Mouse (Mus musculus) forebrain, embryonic 14.5 days (tissue): ENCODE data around the gene Dnah17. TPM values are rescaled to one million over a fixed set of nuclear protein-coding genes. Genes with fewer than 3 reads are reported as not detected.
A peak's percentile ranks its signal among the peaks of the same experiment; 100 is the strongest.

Experiments
- ATAC-seq: fragments of 200-750 bp; cut with Nextera tagmentation; 2 replicates; pipeline ENCODE4 v1.8.0; 2017; ENCODE audit warnings: mild to moderate bottlenecking, moderate library complexity
- DNase-seq: peaks from one replicate; pipeline ENCODE4 v3.0.0-alpha.2; 2015; ENCODE audit warnings: low spot score
- H3K27ac ChIP-seq: fragments of 300-500 bp; sonication (generic); 2 replicates; pipeline ENCODE4 v1.5.1; 2014; ENCODE audit warnings: low read depth, mild to moderate bottlenecking, control low read depth, low read length, moderate library complexity
- H3K27me3 ChIP-seq: fragments of 300-500 bp; sonication (generic); replicated peaks from 2 replicates; pipeline ENCODE4 v1.6.1; 2014; ENCODE audit warnings: low read length, control low read depth, mixed read lengths; ENCODE audit not compliant: control insufficient read depth, insufficient read depth
- H3K36me3 ChIP-seq: fragments of 300-500 bp; sonication (generic); 2 replicates; pipeline ENCODE4 v1.6.1; 2014; ENCODE audit warnings: low read length, control low read depth; ENCODE audit not compliant: control insufficient read depth, insufficient read depth
- H3K4me1 ChIP-seq: fragments of 300-500 bp; sonication (generic); 2 replicates; pipeline ENCODE4 v1.6.1; 2014; ENCODE audit warnings: antibody characterized with exemption, low read length, control low read depth; ENCODE audit not compliant: control insufficient read depth, insufficient read depth
- H3K4me2 ChIP-seq: fragments of 300-500 bp; sonication (generic); 2 replicates; pipeline ENCODE4 v1.6.1; 2014; ENCODE audit warnings: mild to moderate bottlenecking, control low read depth, low read length
- H3K4me3 ChIP-seq: fragments of 300-500 bp; sonication (generic); 2 replicates; pipeline ENCODE4 v1.5.1; 2014; ENCODE audit warnings: low read depth, low read length, control low read depth
- H3K9ac ChIP-seq: fragments of 300-500 bp; sonication (generic); 2 replicates; pipeline ENCODE4 v1.6.1; 2014; ENCODE audit warnings: mild to moderate bottlenecking, low read length, control low read depth, moderate library complexity
- H3K9me3 ChIP-seq: fragments of 300-500 bp; sonication (generic); replicated peaks from 2 replicates; pipeline ENCODE4 v1.6.1; 2016; ENCODE audit warnings: low read length, control low read depth, mixed read lengths; ENCODE audit not compliant: control insufficient read depth
- WGBS: fragments of 180-500 bp; shearing (Covaris S2); extraction: QIAGEN DNeasy Blood & Tissue Kit; methylation state at CpG from one replicate; pipeline ENCODE4 v1.1.7; 2014; 5-methylcytosine and 5-hydroxymethylcytosine counted together
- polyA plus RNA-seq: library from polyadenylated mRNA; unstranded; fragments of >200 nt; fragmentation: Nextera tagmentation; extraction: Ambion mirVana; gene quantifications from 2 replicates; pipeline ENCODE4 v1.2.1, GENCODE M21; 2014

The Dnah17 gene
- polyA plus RNA-seq, 1 experiment from 2014 or later = 0.08 TPM

GRCm38 (mm10) chr11:118035068-118035467, 95.4 kb downstream of the Dnah17 start:
- Histone ChIP-seq H3K36me3 (no peaks in the 10 kb centered on the region), H3K27ac (no peak overlapping the region), H3K27me3 (no peaks in the 10 kb centered on the region), H3K4me1 (no peaks in the 10 kb centered on the region), H3K4me2 (no peak overlapping the region), H3K4me3 (no peak overlapping the region), H3K9me3 (no peaks in the 10 kb centered on the region), H3K9ac (no peak overlapping the region)
- ATAC-seq = no peak
- WGBS = 84% methylated on average over 9 of the region's 9 CpGs
- DNase-seq = no peak

DNA sequence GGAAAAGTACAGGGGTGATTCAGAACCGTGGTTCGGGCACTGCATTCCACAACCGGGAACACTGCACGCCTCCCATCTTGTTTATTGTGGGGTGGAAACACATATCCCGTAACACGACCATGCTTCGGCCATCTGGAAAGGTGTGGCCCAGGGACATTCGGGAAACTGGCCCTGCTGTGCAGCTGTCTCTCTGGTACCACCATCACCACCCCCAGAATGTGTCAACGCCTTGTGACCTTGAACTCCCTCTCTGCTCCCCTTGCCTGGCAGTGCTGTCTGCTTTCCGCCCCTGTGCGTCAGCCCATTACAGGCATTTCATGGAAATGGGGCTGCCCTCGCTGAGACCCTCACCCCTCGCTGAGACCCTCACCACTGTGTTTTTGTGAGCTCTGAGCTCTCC, 96.0 kb downstream of the Dnah17 start:
- no peaks in the 10 kb centered on the region for H3K36me3 ChIP-seq
- no peak for ATAC-seq
- no peak overlapping the region for H3K27ac ChIP-seq
- no peak for DNase-seq
- no peak overlapping the region for H3K9ac ChIP-seq
- H3K4me1 ChIP-seq = no peaks in the 10 kb centered on the region
- H3K4me3 ChIP-seq = no peak overlapping the region
- no peak overlapping the region for H3K4me2 ChIP-seq
- H3K9me3 ChIP-seq = no peaks in the 10 kb centered on the region
- 87% methylated on average over 13 of the region's 13 CpGs for WGBS
- no peaks in the 10 kb centered on the region for H3K27me3 ChIP-seq

- 98% methylated on average over 9 of the region's 9 CpGs for WGBS
These were observed 99.3 kb downstream of the Dnah17 start for GRCm38 (mm10) chr11:118031134-118031533.

DNA sequence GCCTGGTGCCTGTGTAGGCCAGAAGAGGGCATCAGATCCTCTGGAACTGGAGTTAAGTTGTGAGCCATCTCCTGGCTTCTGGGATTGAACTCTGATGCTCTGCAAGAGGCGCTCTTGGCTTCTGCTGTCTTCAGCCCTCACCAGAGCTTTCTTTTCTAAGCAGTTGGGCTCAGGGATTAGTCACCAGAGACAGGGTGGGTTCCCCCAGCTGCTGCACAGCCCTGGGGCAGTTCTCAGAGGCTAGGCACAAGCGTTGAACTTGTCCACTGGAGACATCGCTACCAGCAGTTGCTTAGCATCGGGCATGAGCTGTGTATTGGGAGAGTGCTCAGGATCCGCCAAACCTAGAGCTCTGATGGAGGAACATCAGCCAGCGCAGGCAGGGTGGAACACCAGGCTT, 101.3 kb downstream of the Dnah17 start:
- Histone ChIP-seq H3K4me1 (no peaks in the 10 kb centered on the region), H3K27me3 (no peaks in the 10 kb centered on the region), H3K36me3 (peaks cover 21% of the 10 kb centered on the region; the same call in 1 of the 2 replicates), H3K4me3 (no peak overlapping the region), H3K4me2 (no peak overlapping the region), H3K9ac (no peak overlapping the region), H3K9me3 (no peaks in the 10 kb centered on the region), H3K27ac (no peak overlapping the region)
- DNase-seq (no peak), ATAC-seq (no peak)
- 91% methylated on average over 6 of the region's 6 CpGs for WGBS

More at GRCm38 (mm10) chr11:118031134-118031533, 99.3 kb downstream of the Dnah17 start:
- no peaks in the 10 kb centered on the region for H3K9me3 ChIP-seq
- 0 out of 2 replicates have a peak, but pooled peaks cover 7% of the 10 kb centered on the region for H3K36me3 ChIP-seq
- DNase-seq (no peak), ATAC-seq (no peak)
- no peak overlapping the region for H3K4me2 ChIP-seq
- no peaks in the 10 kb centered on the region for H3K4me1 ChIP-seq
- no peak overlapping the region for H3K4me3 ChIP-seq
- H3K9ac ChIP-seq = no peak overlapping the region
- H3K27me3 ChIP-seq = no peaks in the 10 kb centered on the region
- no peak overlapping the region for H3K27ac ChIP-seq

GRCm38 (mm10) chr11:118024111-118024510, 106.3 kb downstream of the Dnah17 start:
- DNase-seq (no peak), ATAC-seq (no peak)
- H3K9me3 ChIP-seq = no peaks in the 10 kb centered on the region
- H3K27ac ChIP-seq = no peak overlapping the region
- H3K9ac ChIP-seq = no peak overlapping the region
- H3K4me3 ChIP-seq = no peak overlapping the region
- H3K4me1 ChIP-seq = no peaks in the 10 kb centered on the region
- H3K27me3 ChIP-seq = no peaks in the 10 kb centered on the region
- peaks cover 39% of the 10 kb centered on the region for H3K36me3 ChIP-seq
- no peak overlapping the region for H3K4me2 ChIP-seq
- 83% methylated on average over 2 of the region's 2 CpGs for WGBS

- Histone ChIP-seq H3K27ac (no peak overlapping the region), H3K27me3 (no peaks in the 10 kb centered on the region), H3K4me1 (no peaks in the 10 kb centered on the region), H3K9me3 (no peaks in the 10 kb centered on the region), H3K4me2 (no peak overlapping the region), H3K36me3 (peaks cover 39% of the 10 kb centered on the region), H3K9ac (no peak overlapping the region), H3K4me3 (no peak overlapping the region)
- ATAC-seq (no peak), DNase-seq (no peak)
- WGBS = 96% methylated on average over 7 of the region's 7 CpGs
These were observed 107.0 kb downstream of the Dnah17 start for GRCm38 (mm10) chr11:118023475-118023874.

GRCm38 (mm10) chr11:118021806-118022205, 108.6 kb downstream of the Dnah17 start:
- no peaks in the 10 kb centered on the region for H3K4me1 ChIP-seq
- DNase-seq = peak; percentile 75
- H3K27me3 ChIP-seq = no peaks in the 10 kb centered on the region
- WGBS = 54% methylated on average over 1 of the region's 1 CpGs
- H3K27ac ChIP-seq = no peak overlapping the region
- no peaks in the 10 kb centered on the region for H3K9me3 ChIP-seq
- peak; percentile 42; the same call in 1 of the 2 replicates for ATAC-seq
- H3K9ac ChIP-seq = no peak overlapping the region
- H3K36me3 ChIP-seq = peaks cover 40% of the 10 kb centered on the region
- H3K4me3 ChIP-seq = no peak overlapping the region
- no peak overlapping the region for H3K4me2 ChIP-seq

DNA sequence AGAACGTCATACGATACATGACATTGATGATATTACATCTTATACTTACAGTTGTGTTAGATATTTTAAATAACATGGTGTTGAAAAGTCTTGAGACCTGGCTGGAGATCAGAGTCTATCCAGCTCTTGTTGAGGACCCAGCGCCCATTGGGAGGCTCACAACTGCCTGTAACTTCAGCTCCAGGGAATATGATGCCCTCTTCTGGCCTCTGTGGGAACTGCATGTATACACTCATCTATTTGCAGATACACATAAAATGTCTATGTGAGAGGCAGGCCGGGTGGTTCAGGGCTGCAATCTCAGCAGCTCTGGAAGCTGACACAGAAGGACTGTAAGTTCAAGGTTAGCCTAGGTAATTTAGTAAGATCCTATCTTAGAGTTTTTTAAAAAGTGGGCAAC, 112.1 kb downstream of the Dnah17 start:
- no peak for ATAC-seq
- peaks cover 40% of the 10 kb centered on the region for H3K36me3 ChIP-seq

GRCm38 (mm10) chr11:118015381-118016145, 114.9 kb downstream of the Dnah17 start:
- Histone ChIP-seq H3K9me3 (no peaks in the 10 kb centered on the region), H3K27ac (no peak overlapping the region), H3K36me3 (peaks cover 46% of the 10 kb centered on the region), H3K4me2 (no peak overlapping the region), H3K4me1 (no peaks in the 10 kb centered on the region), H3K9ac (no peak overlapping the region), H3K4me3 (no peak overlapping the region), H3K27me3 (no peaks in the 10 kb centered on the region)
- ATAC-seq (no peak), DNase-seq (no peak)
- WGBS = 94% methylated on average over 8 of the region's 8 CpGs

More for the DNA sequence above, 112.1 kb downstream of the Dnah17 start:
- no peak for DNase-seq
- H3K4me1 ChIP-seq = no peaks in the 10 kb centered on the region
- H3K4me3 ChIP-seq = no peak overlapping the region
- no peak overlapping the region for H3K4me2 ChIP-seq
- no peaks in the 10 kb centered on the region for H3K9me3 ChIP-seq
- no peak overlapping the region for H3K27ac ChIP-seq
- 92% methylated on average over 4 of the region's 4 CpGs for WGBS
- H3K27me3 ChIP-seq = no peaks in the 10 kb centered on the region
- no peak overlapping the region for H3K9ac ChIP-seq
